Mouse (Mus musculus) granulocyte monocyte progenitor cell, adult 5-6 weeks (primary cell): ENCODE data around the gene Smu1. TPM values are rescaled to one million over a fixed set of nuclear protein-coding genes. Genes with fewer than 3 reads are reported as not detected.

Source experiments
- ATAC-seq: replicated peaks from 2 replicates; pipeline ENCODE4 v1.8.0; 2016; ENCODE audit warnings: mild to moderate bottlenecking, moderate TSS enrichment, inconsistent platforms; ENCODE audit not compliant: poor library complexity, severe bottlenecking
- total RNA-seq, 2 experiments: library from RNA; stranded (forward) in 1 of 2; stranded (reverse) in 1 of 2; fragments of 200-712, 200-1000 nt in 1 of 2; fragments of >200 nt in 1 of 2; fragmentation: Nextera tagmentation in 1 of 2; gene quantifications; 2 replicates each; pipeline ENCODE4 v1.2.3; 2014 to 2017

Smu1 gene
- total RNA-seq, 2 experiments from 2014 or later: 86.6 to 136 TPM

DNA sequence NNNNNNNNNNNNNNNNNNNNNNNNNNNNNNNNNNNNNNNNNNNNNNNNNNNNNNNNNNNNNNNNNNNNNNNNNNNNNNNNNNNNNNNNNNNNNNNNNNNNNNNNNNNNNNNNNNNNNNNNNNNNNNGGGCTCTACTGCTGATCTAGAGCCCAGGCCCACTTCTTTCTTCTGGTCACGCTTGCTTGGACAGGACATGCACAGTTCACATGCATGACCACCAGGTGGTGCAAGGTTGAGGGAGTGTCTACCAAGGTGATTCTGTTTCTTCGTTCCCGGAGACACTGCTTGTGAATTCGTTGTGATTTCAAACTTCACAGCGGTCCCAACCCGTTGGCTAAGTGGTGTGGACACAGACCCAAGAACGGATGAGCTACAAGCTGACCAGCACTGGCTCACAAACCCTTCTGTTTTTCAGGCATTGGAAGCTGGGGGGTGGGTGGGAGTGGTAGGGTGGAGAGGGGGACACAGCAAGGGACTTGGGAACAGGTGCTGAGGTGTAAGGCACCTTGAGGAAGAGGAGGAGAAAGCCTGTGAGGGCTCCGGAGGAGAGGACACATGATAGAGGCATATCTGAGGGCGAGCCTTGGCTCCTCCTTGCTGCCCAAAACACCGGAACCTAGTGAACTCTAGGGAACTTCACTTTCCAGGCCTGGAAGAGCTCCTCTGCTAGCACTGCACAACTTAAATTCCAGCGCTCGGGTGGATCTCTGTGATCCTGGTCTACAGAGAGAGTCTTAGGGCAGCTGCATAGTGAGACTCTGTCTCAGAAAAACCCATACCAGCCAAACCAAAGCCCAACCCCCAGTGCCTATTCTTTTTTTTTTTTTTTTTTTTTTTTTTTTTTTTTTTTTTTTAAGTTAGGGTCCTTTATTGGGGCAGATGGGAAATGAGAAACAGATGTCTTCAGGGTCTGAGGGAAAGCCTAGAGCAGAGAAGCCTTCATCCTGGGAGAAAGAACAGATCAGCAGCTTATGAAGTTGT, 16.8 kb upstream of the Smu1 start:
- peak; percentile 62 for ATAC-seq

DNA sequence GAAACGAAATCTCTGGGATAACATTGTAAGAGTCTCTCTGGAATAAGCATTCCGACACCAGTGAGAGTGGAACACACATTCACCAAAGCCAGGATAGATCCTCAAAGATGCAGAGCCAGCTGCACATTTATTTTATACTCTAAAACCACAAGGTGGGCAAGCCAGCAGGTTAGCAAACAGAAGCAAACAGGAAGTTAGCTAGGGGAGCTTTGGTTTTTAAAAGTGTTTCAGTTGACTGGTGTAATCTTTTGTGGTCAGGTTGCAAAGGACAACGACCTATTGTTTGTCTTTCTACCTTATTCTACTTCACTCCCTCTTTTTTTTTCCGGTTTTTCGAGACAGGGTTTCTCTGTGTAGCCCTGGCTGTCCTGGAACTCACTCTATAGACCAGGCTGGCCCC, 2.2 kb upstream of the Smu1 start:
- ATAC-seq: peak; percentile 29

DNA sequence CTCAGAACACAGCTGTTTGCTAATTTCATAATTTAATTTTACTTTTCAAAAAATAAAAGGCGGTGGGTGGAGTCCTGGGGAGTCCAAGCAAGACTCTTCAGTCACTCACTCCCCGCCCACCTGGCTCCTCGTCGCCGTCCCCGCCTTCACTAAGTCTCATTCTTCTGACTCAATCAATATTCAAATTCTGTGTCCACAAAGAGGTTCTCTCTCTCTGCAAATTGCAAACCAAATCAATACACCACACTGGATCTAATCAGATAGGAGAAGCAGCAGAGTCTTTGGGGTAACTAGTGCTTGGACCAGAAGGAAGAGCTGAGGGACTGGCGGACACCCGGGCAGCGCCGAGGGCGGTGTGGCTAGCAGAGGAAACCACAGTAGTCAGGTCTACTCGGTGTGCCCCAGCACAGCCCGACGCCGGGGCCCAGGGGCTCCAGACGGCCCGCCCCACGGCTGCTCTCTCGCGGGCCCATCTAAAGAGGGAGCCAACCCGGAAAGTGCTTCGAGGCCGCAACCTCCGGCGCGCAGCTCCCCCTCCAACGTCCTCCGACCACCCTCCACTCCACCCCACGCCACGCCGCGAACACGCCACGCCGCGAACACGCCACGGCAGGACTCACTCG, 455 bp downstream of the Smu1 start:
- peak; percentile 55 for ATAC-seq

DNA sequence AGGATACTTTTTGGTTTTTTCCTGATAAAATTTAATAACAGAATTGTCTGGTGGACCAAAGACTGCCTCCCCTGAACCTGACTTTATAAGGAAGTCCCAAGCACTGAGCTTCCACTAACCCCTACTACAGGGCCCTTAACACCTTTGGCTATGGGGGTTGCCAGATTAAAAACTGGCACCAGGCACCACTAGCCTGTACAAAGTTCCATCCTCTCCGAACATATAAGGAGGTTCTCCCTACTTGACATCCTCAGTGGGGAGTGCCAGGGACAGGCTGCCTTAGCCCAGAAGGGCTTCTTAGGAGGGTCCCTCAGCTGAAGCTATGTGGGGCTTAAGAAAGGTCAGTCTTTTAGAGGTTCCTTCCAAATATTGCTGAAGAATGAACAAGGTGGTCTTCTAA, 22.4 kb downstream of the Smu1 start:
- ATAC-seq: 0 out of 2 replicates have a peak, but pooled peaks have one; percentile 22

DNA sequence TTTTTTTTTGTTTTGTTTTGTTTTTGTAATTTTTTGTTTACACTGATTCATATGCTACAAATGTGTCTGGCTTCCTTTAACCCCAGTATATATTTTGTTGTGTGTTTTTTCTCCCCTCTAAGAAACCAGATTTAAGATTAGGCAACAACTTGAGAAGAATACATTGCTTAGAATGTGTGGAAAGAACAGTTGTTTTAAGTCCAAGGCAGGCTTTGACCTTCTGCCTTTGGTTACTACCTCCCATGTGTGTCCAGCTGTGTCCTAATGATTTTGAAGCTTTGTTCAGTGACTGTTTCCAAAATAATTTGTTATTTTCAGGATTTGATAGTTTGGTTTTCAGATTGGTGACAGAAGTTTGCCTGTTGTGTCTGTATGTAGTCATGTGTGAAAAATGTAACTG, 26.5 kb downstream of the Smu1 start:
- no peak for ATAC-seq

DNA sequence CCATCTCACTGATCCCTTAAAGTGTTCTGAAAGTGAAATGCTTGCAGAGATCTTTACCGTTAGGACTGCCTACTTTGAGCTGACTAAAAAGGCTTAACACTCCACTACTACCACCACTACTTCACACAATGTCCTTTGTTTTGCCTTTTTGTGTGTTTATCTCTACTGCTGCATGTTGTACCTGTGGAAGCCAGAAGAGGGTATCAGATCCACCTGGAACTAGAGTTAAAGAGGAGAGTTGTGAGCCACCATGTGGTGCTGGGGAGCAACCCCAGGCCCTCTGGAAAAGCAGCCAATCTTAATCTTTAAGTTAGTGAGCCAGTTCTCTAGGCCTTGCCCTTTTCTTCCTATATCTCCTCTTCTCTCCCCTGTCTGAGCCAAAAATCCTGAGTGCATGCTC, 30.5 kb downstream of the Smu1 start:
- ATAC-seq: no peak

DNA sequence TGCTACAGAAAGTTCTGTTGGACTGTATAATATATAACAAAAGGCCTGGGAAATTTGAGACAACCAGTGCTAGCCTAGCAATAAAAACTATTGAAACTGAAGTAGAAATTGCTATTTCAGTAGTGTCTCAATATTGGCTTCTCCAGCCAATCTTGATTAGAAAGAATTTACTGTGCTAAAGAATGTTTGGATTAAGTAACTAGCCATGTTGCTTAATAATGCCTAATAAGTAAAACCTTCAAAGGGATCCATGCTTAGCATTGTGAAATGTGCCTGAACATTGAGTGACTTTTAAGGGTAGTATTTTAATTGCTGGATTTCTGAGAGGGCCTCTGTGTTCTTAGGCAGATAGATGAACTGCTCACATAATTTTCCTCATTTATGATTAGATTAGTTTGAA, 32.2 kb downstream of the Smu1 start:
- no peak for ATAC-seq

DNA sequence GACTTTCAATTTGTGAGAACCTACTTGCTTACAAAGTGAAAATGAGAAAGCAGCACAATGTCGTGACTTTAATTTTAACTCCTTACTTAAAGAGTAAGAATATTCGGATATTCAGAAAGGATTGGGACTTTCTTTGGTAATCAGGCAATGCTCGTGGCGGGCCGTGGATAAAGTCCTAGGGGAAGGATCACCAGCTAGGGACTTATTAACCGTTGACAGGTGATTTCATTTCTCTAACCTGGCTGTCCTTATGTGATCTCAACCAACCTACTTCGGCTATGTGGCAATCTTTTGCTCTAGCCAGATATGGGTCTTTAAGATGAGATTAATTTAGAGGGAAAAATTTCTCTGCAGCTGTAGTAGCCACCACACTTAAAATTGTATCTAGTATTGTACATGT, 32.6 kb downstream of the Smu1 start:
- ATAC-seq: no peak

DNA sequence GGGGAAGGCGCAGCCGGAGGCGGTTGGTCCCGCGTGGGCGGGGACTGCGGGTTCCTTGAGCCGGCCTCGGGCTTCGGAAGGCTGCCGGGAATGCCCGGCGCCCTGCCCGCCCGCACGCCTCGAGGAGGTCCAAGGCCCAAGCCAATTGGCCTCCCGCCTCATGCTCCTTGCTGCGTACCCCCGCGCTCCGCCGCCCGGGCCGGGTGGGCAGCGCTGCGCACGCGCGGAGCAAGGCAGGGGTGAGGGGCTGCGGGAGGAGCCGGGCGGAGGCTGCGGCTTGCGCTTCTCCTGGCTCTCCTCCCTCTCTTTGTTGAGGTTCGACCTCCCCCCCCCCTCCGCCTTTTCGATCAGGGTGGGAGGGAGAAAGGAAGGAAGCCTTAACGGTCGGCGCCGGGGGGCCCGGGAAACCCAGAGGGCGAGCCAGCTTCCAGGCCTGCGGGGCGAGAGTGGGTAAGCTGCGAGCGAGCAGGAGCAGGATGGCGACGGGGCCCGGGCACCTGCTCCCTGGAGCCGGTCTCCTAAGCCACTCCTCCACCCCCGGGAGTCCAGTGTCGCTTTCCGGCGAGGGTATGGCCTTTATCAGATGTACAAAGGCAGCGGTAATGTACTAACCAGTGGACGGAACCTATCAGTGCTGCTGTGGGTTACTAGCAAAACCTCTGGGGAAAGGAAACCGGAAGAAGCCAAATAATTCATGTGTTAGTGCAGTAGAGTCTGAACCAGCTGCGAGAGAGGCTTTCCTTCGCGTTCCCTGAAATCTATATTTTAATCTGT, 34.8 kb downstream of the Smu1 start:
- ATAC-seq: peak; percentile 50

DNA sequence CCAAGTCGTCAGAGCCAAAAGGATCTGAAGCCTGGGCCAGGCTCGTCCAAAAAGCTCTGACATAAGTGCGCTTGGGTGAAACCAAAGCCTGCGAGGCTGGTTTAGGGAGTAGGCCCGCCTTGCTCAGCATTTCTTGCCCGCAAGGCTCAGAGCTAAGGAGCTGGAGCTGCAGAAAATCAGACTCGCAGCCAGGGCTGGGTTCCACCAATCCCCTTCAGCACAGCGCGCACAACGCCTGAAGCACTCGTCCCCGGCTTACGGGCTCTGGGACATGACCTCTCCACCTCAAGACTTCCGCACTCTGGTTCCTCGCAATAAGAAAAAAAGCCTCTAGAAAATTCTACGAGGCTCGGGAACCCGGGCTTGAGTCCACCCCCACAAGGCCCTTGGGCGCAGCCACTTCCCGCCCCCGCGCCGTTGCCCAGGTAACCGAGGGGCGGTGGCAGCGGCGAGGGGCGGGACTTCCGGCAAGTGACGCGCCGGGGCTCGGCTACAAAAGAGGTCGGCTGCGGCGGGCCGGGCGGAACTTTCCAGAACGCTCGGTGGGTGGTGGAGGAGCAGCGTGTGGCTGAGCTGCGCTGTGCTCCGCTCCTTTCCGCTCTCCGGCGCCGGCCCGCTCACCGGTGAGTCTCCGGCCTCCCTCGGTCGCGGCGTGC, 35.6 kb downstream of the Smu1 start, which contains the start of gene Dnaja1:
Gene Dnaja1, plus strand, starts transcription at position 140 of the 656 bp plus-strand sequence.
- peak; percentile 70 for ATAC-seq

DNA sequence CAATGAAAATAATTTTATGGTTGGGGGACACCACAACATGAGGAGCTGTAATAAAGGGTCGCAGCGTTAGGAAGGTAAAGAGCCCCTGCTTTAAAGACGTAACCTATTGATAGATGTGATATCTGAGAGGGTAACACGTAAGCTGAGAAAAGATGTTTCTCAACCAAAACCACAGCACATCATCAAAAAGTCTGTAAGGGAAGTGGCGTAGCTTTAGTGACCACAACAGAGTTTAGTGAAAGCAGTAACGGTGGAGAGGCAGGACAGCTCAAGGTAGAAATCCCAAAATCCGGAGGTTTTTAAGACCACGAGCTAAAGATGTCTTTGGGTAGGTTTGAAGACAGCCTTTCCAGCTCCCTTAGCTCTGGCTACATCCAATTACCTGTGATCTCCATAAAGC, 36.8 kb downstream of the Smu1 start:
- peak; percentile 40 for ATAC-seq

DNA sequence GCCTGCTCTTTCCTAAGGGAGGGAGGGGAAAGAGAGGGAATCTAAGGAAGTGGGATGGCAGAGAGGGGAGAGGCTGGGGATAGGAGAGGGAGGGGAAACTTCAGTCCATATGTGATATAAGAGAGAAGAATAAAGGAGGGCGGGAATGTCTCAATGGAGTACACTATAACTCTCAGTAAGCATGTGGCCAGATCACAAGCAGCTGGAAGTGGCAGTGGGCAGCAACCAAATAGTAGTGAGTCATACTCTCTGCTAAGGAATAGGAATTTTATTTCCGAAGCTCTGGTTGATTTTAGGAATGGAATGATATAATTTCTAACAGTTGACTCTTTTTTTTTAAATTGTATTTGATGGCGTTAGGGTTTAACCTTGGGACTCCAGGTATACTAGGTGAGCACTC, 40.6 kb downstream of the Smu1 start:
- no peak for ATAC-seq

DNA sequence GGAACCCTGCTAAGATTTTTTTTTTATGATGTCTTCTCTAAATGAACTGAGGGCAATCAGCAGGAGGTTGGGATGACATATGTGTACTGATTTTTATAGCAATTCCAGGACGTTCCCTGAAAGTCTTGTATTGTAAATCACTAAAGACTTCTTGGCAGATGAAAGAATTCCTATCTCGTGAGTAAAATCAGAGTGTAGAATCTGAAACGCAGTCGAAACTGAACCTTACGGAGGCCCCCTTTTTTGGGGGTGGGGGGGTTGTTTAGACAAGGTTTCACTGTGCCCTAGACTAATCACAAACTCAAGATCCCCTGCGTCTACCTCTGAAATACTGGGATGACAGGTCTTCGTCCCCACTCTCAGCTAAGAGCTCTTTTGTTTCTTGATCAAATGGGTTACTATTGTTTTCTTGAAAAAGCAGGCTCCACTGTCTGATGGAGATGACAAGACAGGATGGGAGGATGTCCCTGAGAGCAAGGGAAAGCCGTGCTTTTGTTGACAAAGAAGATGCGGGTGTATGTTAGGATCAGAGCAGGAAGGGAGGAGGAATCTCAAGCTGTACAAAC, 53.9 kb downstream of the Smu1 start:
- ATAC-seq: no peak

DNA sequence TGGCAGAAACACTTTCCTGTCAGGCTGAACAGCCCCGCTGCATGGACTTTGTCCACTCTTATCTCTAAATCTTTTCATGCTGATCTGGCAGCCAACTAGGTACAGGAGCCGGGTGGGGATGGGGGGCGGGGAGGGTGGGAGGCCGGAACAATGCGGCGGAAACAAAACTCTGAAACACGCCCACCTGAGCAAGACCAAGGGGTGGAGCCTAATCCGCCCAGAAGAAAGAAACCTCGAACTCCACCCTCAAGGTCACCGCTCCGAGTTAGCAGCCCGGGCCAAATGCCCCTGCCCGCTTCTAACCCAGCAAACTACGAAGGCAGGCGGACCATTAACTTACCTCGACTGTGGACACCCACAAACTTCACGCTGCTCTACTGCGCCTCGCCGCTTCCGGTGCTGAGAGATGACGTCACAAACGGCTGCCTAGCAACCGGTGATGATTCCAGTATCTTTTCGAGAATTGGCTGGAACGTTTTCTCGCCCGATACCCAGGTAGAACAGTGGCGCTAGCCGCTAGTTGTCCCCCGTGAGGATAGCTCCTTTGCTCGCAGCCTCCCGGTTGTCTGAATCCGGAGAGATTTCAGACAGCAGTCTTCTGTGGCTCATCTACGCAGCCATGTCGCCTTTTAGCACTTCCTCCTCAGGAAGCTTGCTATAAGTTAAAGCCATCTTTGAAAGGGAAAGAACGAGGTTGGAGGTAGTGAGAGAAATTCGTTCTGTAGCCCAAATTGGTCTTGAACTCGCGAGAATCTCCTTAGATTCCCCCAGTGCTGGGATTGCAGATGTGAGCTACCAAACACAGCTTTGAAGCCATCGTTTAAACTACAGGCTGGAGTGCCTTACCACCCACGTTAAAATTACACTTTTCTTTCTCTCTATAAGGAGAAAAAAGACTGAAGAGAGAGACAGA, 54.7 kb downstream of the Smu1 start, which contains the start of gene Aptx:
Gene Aptx, minus strand, starts transcription at position 398 of the 913 bp plus-strand sequence.
- peak; percentile 89 for ATAC-seq

DNA sequence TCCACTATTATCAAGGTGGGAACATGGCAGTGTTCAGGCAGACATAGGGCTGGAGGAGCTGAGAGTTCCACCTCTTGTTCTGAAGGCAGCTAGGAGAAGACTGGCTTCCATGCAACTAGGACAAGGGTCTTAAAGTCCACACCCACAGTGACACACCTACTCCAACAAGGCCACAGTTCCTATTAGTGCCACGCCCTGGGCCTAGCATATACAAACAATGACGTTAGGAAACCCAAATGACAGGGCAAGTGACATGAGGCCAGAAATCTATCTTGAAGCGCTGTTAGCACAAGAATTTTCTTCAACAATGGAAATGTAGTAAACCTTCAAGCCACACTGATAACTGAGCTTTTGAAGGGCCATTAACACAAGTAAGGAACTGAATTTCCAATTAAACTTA, 55.9 kb downstream of the Smu1 start:
- ATAC-seq: no peak

DNA sequence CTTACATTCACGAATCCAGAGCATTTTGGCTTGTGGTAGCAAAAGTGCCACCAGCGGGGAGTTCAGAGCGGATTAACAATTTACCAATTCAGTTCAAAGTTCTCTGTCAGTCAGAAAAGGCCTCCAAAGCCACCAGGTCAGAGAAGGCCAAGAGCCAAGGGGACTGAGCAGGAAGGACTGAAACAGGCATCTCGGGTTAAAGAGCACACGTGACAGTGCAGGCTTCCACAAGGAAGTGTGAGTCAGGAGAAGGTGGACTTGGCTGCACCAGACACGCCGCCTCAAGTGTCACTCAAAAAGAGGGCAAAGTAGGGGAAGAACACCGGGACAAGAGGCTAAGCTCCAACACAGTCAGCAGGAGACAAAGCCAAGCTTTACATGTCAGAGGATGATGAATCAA, 57.5 kb downstream of the Smu1 start:
- ATAC-seq: no peak

DNA sequence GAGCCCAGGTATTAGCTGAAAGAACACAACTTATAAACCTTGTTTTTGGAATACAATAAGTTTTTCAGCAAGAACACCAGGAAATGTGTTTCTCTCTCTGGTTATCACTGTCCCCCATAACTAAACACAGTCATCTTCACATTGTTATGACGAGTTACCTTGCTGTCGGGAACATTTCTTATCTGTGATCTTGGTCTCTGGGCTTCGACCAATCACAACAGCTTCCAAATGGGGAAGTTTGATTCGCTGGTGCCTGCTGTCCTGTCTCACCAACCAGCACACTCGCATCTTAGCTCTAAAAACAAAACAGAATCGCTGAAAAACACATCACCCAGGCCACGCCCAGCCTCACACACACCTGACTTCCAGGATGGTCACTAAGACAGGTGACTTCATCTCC, 60.7 kb downstream of the Smu1 start:
- ATAC-seq: no peak

DNA sequence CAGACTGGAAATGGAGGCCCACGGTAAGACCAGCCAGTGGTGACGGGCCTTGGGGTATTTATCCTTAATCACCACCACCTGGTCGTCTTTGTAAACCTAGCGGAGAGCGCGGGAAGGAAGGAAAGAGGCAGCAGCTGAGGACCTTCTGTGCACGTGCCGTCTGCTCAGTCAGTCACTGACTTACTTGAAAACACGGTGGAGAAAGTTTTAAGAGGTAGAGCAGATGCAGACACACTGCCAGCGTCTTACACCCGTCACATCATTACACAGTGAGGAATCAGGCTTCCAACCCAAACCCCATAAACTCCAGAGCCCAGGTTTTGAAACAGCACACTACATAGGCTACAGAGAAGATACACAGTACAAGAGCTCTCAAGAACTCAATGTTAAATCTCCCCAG, 66.6 kb downstream of the Smu1 start:
- ATAC-seq: no peak
